Mouse (Mus musculus): ENCODE measurements around the gene Gnmt. TPM values are rescaled to one million over a fixed set of nuclear protein-coding genes. Genes with fewer than 3 reads are reported as not detected.

The Gnmt gene
- polyA plus RNA-seq, 1 experiment from 2014 or later, result 0.18 TPM

- 93% methylated on average over 6 of the region's 6 CpGs for WGBS
- Histone ChIP-seq H3K4me1 (replicated peaks) (peaks cover 14% of the 10 kb centered on the region), H3K9me3 (no peaks in the 10 kb centered on the region), H3K27ac (no peak overlapping the region), H3K4me3 (no peak overlapping the region), H3K27me3 (ENCODE audit: insufficient read depth, poor library complexity, severe bottlenecking) (no peaks in the 10 kb centered on the region), H3K36me3 (peaks cover 81% of the 10 kb centered on the region)
- DNase-seq (ENCODE audit: low spot score), result no peak
Observed at GRCm38 (mm10) chr17:46685913-46686312, 43.1 kb downstream of the Gnmt start.

- no peaks in the 10 kb centered on the region for H3K27me3 ChIP-seq (ENCODE audit: insufficient read depth, poor library complexity, severe bottlenecking)
- H3K9me3 ChIP-seq, result no peaks in the 10 kb centered on the region
- H3K36me3 ChIP-seq, result peaks cover 61% of the 10 kb centered on the region
- WGBS, result 84% methylated on average over 16 of the region's 16 CpGs
- no peak for DNase-seq (ENCODE audit: low spot score)
- no peak overlapping the region for H3K27ac ChIP-seq
- H3K4me3 ChIP-seq, result no peak overlapping the region
- peaks cover 42% of the 10 kb centered on the region for H3K4me1 ChIP-seq (replicated peaks)
Observed at GRCm38 (mm10) chr17:46682654-46683389, 46.1 kb downstream of the Gnmt start.

DNA sequence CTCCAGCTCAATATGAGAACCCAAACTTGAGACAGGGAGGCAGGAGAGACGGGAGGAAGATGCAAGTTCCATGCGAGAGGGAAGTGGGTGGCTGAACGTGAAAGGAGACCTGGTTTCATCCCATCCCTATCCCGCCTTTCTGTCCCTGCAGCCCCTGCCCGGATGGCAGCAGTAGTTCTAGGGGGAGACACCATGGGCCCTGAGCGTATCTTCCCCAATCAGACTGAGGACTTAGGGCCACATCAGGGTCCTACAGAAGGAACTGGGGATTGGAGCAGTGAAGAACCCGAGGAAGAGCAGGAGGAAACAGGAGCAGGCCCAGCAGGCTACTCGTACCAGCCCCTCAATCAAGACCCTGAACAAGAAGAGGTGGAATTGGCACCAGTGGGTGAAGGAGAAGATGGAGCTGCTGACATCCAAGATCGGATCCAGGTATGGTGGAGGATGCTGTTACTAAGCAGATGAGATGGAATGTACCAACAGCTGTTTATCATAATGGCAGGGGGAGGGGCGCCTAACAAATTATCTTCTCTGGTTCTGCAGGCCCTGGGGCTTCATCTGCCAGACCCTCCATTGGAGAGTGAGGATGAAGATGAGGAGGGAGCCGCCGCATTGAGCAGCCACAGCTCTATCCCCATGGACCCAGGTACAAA is 47.4 kb downstream of the Gnmt start:
- peaks cover 42% of the 10 kb centered on the region for H3K4me1 ChIP-seq (replicated peaks)
- H3K36me3 ChIP-seq, result peaks cover 61% of the 10 kb centered on the region
- no peak for DNase-seq (ENCODE audit: low spot score)
- peak overlapping the region; percentile 92 for H3K27ac ChIP-seq
- H3K9me3 ChIP-seq, result no peaks in the 10 kb centered on the region
- H3K27me3 ChIP-seq (ENCODE audit: insufficient read depth, poor library complexity, severe bottlenecking), result no peaks in the 10 kb centered on the region
- H3K4me3 ChIP-seq, result peak overlapping the region; percentile 91
- 29% methylated on average over 12 of the region's 12 CpGs for WGBS

DNA sequence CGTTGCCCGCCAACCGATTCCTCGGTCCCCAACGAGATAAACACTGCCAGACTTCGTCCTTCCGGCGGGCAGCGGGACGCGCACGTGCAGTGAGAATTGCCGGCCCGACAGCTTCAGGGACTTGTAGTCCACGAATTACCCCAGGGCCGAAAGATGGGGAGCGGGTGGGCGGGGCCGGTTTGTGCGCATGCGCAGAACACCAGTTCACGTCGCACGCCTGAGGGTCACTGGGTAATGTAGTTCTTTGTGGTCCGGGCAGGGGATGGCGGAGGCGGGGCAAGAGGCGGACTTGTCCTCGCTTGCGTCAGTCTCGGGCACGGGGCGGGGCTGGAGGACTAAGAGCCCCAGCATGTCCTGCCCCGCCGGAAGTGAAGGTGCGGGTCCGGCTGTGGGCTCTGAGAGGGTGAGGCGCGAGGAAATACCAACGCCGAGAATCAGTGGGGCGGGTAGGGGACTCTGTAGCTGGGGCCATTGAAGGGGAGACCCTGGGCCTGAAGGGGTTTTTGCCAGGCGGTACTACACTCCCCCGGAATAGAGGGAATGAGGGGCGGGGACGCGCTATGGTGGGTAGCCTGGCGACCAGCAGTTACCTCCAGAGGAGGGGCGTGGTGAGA is 48.1 kb downstream of the Gnmt start, which contains the start of gene Klhdc3:
Gene Klhdc3 (minus strand): TSS at position 155 of the 614 bp plus-strand sequence.
- H3K9me3 ChIP-seq, result no peaks in the 10 kb centered on the region
- H3K27me3 ChIP-seq (ENCODE audit: insufficient read depth, poor library complexity, severe bottlenecking), result no peaks in the 10 kb centered on the region
- WGBS, result under 1% methylated on average over 49 of the region's 49 CpGs
- H3K27ac ChIP-seq, result peak within 1 kb of the TSS; percentile 92
- peaks cover 45% of the 10 kb centered on the region for H3K4me1 ChIP-seq (replicated peaks)
- peaks cover 61% of the 10 kb centered on the region for H3K36me3 ChIP-seq
- peak; percentile 100 for DNase-seq (ENCODE audit: low spot score)
- H3K4me3 ChIP-seq, result peak within 1 kb of the TSS; percentile 91

GRCm38 (mm10) chr17:46679843-46680759 is 48.9 kb downstream of the Gnmt start:
- Histone ChIP-seq H3K4me3 (peak overlapping the region; percentile 91), H3K9me3 (no peaks in the 10 kb centered on the region), H3K4me1 (replicated peaks) (peaks cover 47% of the 10 kb centered on the region), H3K27ac (peak overlapping the region; percentile 92), H3K36me3 (peaks cover 61% of the 10 kb centered on the region), H3K27me3 (ENCODE audit: insufficient read depth, poor library complexity, severe bottlenecking) (no peaks in the 10 kb centered on the region)
- peak; percentile 68 for DNase-seq (ENCODE audit: low spot score)
- 1% methylated on average over 34 of the region's 34 CpGs for WGBS

DNA sequence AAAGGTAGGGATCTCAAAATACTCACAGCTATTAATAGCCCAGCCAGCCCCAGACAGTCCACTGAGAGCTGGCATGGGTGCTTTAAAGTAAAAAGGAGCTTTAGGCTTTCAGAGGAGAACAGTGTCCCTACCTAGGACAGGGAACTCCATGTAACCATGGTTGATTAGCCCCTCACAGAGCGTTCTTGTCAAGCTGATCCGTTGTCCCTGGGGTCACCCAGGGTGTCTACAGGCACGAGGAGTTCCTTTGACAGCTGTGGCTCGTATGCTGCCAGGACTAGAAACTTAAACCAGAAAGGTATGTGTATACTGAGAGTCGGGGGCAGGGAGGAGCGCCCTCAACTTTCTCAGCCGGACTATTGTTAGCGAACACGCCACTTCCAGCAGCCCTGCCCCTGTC is 50.1 kb downstream of the Gnmt start:
- Histone ChIP-seq H3K27ac (peak overlapping the region; percentile 51; the same call in 1 of the 2 replicates), H3K36me3 (peaks cover 56% of the 10 kb centered on the region), H3K27me3 (ENCODE audit: insufficient read depth, poor library complexity, severe bottlenecking) (no peaks in the 10 kb centered on the region), H3K9me3 (no peaks in the 10 kb centered on the region), H3K4me1 (replicated peaks) (peaks cover 56% of the 10 kb centered on the region), H3K4me3 (peak overlapping the region; percentile 91)
- no peak for DNase-seq (ENCODE audit: low spot score)
- 71% methylated on average over 9 of the region's 9 CpGs for WGBS

GRCm38 (mm10) chr17:46678416-46678815 is 50.6 kb downstream of the Gnmt start, which contains the start of gene Mea1:
Gene Mea1, plus strand, starts transcription at chr17:46678793.
- Histone ChIP-seq H3K4me1 (replicated peaks) (peaks cover 60% of the 10 kb centered on the region), H3K36me3 (peaks cover 51% of the 10 kb centered on the region), H3K27me3 (ENCODE audit: insufficient read depth, poor library complexity, severe bottlenecking) (no peaks in the 10 kb centered on the region), H3K9me3 (no peaks in the 10 kb centered on the region), H3K4me3 (peak within 1 kb of the TSS; percentile 91), H3K27ac (peak within 1 kb of the TSS; percentile 92)
- no peak for DNase-seq (ENCODE audit: low spot score)
- WGBS, result 92% methylated on average over 9 of the region's 9 CpGs

Other genes starting within 250 kb of the Gnmt start
- 1.4 and 2.1 TPM in 2 replicates for gene Ttbk1, start 241.5 kb downstream of the Gnmt start, polyA plus RNA-seq (2016; fragmentation: Nextera tagmentation; extraction: Ambion mirVana)
- 75.2 and 91.2 TPM in 2 replicates for gene Dnph1, start 232.5 kb downstream of the Gnmt start, polyA plus RNA-seq (2016; fragmentation: Nextera tagmentation; extraction: Ambion mirVana)
- gene Cul9, start 182.8 kb downstream of the Gnmt start, polyA plus RNA-seq (2016; fragmentation: Nextera tagmentation; extraction: Ambion mirVana), result 4.5 and 7.6 TPM in 2 replicates
- 5.9 and 7.8 TPM in 2 replicates for gene Srf, start 173.0 kb downstream of the Gnmt start, polyA plus RNA-seq (2016; fragmentation: Nextera tagmentation; extraction: Ambion mirVana)
- gene Ptk7, start 99.7 kb downstream of the Gnmt start, polyA plus RNA-seq (2016; fragmentation: Nextera tagmentation; extraction: Ambion mirVana), result 67.2 and 76.8 TPM in 2 replicates
- gene Klc4, start 83.1 kb downstream of the Gnmt start, polyA plus RNA-seq (2016; fragmentation: Nextera tagmentation; extraction: Ambion mirVana), result 35.3 and 38.1 TPM in 2 replicates
- 115 and 119 TPM in 2 replicates for gene Mrpl2, start 82.9 kb downstream of the Gnmt start, polyA plus RNA-seq (2016; fragmentation: Nextera tagmentation; extraction: Ambion mirVana)
- gene Cul7, start 78.8 kb downstream of the Gnmt start, polyA plus RNA-seq (2016; fragmentation: Nextera tagmentation; extraction: Ambion mirVana), result 40.7 and 45.5 TPM in 2 replicates
- 65.7 and 67.5 TPM in 2 replicates for gene Rrp36, start 54.8 kb downstream of the Gnmt start, polyA plus RNA-seq (2016; fragmentation: Nextera tagmentation; extraction: Ambion mirVana)
- gene Mea1, start 50.4 kb downstream of the Gnmt start, polyA plus RNA-seq (2016; fragmentation: Nextera tagmentation; extraction: Ambion mirVana), result 178 and 214 TPM in 2 replicates
- 128 and 146 TPM in 2 replicates for gene Klhdc3, start 48.3 kb downstream of the Gnmt start, polyA plus RNA-seq (2016; fragmentation: Nextera tagmentation; extraction: Ambion mirVana)
- gene Ppp2r5d, start 24.1 kb downstream of the Gnmt start, polyA plus RNA-seq (2016; fragmentation: Nextera tagmentation; extraction: Ambion mirVana), result 137 and 148 TPM in 2 replicates
- 24.4 and 25.7 TPM in 2 replicates for gene Pex6, start 17.7 kb downstream of the Gnmt start, polyA plus RNA-seq (2016; fragmentation: Nextera tagmentation; extraction: Ambion mirVana)
- gene Cnpy3, start 23.0 kb upstream of the Gnmt start, polyA plus RNA-seq (2016; fragmentation: Nextera tagmentation; extraction: Ambion mirVana), result 65.8 and 73.6 TPM in 2 replicates
- 0.43 and 0.62 TPM in 2 replicates for gene Ptcra, start 34.5 kb upstream of the Gnmt start, polyA plus RNA-seq (2016; fragmentation: Nextera tagmentation; extraction: Ambion mirVana)
- 57.3 and 59.3 TPM in 2 replicates for gene 2310039H08Rik, start 43.5 kb upstream of the Gnmt start, polyA plus RNA-seq (2016; fragmentation: Nextera tagmentation; extraction: Ambion mirVana)
- gene Rpl7l1, start 53.5 kb upstream of the Gnmt start, polyA plus RNA-seq (2016; fragmentation: Nextera tagmentation; extraction: Ambion mirVana), result 164 and 209 TPM in 2 replicates
- 3.8 and 4.2 TPM in 2 replicates for gene Bicral, start 129.3 kb upstream of the Gnmt start, polyA plus RNA-seq (2016; fragmentation: Nextera tagmentation; extraction: Ambion mirVana)
- gene Tbcc, start 161.5 kb upstream of the Gnmt start, polyA plus RNA-seq (2016; fragmentation: Nextera tagmentation; extraction: Ambion mirVana), result 55.1 and 80.2 TPM in 2 replicates
- gene Prph2, start 181.3 kb upstream of the Gnmt start, polyA plus RNA-seq (2016; fragmentation: Nextera tagmentation; extraction: Ambion mirVana), result not detected in 2 replicates